Mouse (Mus musculus): Measurements from ENCODE around the gene Zdhhc13.

The Zdhhc13 gene

DNA sequence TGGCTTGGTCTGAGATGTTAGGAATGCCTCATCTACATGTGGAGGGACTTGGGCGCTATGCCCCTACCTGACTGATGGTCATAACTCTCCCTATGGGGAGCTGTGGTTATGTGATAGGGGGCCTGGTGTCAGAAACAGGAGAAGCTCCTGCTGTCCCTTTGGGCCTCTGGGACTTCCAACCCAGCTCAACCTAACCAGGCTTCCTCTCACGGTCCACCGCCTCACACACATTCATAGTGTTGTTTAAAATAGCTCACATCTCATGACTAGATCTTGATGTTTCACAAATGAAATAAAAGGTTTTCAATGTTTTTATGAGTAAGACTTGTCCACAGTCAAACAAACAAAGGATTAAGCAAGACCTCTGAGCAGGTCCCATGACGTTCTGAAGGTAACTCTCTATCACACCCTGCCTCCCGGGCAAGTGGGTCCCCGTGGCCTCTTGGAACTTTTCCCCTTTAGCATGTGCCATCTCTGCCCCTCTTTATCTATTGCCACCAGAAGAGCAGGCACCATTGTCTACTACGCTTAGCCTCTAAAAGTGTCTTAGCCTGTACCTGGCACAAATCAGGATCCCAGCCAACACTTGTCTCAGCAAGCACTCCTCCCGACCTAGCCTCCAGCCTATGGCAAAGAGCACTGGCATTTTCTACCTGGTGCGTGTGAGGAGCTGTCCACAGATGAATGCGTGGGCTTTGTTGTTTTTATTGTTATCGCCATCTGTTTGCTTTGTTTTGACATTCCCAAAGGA lies 3.9 kb upstream of the Zdhhc13 start:
- DNase-seq (ENCODE audit: low spot score), result no peak

DNA sequence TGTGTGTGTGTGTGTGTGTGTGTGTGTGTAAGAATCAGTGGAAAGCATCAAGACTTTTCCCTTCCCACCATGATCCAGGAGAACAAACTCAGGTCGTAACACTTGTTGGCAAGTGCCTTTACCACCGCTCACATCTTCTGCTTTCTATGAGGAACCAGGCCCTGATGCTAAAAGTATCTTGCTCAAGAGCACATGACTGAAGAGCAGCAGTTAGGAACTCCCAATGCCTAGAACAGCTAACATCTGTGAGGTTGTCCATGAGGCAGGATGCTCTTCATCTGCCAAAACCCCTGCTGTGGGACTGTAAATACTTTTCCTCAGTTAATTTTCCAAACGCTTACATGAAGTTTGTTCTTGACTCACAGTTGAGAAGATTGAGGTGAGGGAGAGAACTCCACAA lies 455 bp upstream of the Zdhhc13 start:
- DNase-seq (ENCODE audit: low spot score), result no peak

DNA sequence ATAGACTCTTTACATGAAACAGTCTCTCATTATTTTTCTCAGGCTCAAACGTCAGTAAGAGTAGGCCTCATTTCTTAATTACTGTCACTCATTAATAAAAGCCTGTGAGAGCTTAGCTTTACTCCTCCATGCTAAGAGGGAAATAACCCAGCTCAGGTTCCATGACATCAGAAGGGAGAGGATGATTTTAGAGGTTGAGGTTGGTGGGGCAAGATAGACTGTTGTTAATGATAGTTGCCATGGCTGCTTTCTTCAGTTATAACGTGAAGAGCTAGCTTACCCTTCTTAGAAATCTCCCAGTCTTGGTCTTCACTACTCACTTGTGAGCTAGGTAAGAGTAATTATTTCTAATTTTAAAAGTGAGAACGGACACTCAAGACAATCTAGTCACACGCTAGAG lies 1.3 kb downstream of the Zdhhc13 start:
- DNase-seq (ENCODE audit: low spot score), result no peak

DNA sequence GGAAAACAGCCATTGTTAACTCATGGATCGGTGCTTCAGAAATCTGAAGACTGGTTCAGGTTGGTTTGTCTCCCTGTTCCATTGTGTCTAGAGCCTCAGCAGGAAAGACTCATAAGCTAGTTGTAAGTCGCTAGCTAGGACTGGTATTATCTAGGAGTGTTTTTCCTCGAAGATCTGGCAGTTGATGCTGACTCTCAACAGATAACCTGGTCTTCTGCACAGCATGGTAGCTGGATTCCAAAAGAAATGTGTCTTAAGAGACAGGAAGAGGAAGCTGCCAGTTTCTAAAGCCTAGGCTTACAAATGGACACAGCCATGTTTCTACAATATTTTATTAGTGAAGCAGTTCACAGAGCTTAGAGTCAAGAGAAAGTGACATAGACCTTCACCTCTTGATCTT lies 2.6 kb downstream of the Zdhhc13 start:
- DNase-seq (ENCODE audit: low spot score), result no peak

DNA sequence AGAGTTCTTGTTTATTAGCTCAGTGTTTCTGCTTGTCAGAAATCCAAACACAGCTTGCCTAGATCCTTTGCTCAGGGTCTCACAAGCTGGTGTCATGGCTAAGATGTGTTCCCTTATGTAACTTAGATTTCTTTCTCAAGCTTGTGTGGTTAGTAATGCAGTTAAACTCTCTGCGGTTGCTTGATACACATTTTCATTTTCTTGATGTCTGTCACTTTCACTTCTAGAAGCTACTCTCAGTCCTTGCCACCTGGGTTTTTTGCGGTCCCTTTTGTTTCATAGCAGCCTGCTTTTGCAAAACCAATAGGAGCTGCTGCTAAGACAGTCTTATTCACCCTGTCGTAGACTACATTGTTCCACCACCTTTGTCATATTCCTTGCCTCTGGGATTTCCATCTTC lies 6.3 kb downstream of the Zdhhc13 start:
- DNase-seq (ENCODE audit: low spot score), result no peak

DNA sequence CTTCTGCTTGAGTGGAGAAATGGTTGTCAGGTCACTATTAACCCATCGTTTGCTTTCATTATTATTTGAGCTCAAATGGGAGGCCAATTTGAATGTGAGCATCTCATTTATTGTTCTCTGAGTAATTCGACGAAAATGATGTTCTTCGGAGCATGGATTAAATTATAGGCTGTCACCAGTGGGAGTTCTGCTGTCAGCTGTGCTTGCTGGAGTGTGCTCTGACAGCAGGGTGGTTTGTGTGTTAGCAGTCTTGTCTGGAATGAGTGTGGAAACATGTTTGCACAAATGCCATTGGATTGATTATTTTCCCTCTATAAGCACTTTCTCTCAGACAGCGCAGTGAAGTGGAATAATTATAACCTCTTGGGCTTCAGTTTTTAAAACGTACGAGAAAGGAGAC lies 14.6 kb downstream of the Zdhhc13 start:
- no peak for DNase-seq (ENCODE audit: low spot score)

DNA sequence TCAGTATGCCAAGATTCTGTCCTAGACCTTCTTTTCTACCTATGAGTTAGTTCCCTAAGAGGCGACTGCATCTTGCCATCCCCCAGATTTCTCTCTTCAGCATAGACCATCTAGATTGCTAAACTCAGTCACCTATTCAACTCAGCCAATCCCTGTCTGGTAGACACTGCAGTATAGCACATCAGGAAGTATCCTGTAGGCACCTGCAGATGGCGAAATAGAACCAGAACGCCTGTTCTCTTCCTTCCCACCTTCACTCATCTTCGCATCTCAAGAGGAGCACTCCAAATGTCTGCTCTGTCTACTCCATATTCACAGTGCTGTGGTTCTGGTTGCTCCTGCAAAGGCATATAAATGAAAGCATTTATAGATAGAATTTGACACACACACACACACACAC lies 17.8 kb downstream of the Zdhhc13 start:
- no peak for DNase-seq (ENCODE audit: low spot score)

DNA sequence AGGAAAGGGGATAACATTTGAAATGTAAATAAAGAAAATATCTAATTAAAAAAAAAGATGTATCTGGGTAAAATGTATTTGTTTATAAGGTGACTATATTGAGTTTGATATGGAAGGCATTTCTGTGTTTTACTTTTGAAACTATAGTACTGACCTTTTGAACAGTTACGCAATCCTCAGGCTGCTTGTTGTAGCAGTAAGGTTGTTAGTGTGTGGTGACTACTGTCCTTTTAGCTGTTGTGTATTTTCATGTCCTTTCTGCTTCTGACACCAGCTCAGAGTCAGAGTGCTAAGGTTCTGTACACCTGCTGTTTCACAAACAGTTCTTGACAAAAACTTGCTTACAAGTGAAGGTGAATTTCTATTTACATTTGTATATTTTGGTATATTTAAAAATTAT lies 21.8 kb downstream of the Zdhhc13 start:
- no peak for DNase-seq (ENCODE audit: low spot score)

DNA sequence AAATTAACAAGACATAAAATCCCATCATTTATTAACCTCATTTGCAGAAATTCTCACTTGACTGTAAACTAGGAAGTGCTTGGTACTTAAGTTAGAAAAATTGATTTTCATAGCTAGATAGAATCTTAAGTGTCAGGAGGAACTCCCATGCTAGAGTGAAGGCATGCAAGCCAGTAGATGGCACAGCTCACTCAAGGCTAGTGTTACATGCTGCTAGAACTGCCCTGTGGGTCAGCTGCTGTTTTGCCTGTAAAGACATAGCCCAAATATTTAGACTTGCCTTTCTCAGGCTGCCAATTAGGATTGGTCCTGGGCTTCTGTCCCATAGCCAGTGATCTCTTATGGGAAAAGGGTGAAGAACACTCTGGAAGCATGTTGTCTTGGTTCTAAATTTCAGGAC lies 23.6 kb downstream of the Zdhhc13 start:
- DNase-seq (ENCODE audit: low spot score), result no peak

DNA sequence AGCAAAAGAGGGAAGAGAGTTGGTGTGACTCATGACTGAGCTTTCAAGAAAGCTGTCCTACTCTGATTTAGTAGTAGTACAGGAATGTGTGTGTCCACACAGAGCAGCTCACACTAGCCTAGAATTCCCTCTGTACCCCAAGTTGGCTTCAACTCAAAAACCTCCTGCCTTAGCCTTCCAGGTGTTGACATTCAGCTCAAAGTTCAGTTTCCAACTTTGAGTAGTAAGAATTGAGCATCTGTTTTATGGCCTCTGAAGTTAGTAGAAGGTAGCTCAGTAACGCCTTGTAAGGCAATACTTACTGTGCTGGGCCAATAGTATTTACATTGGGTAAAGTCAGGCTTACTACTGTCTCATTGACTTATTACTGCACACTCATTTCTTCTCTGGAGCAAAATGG lies 24.8 kb downstream of the Zdhhc13 start:
- DNase-seq (ENCODE audit: low spot score), result no peak

DNA sequence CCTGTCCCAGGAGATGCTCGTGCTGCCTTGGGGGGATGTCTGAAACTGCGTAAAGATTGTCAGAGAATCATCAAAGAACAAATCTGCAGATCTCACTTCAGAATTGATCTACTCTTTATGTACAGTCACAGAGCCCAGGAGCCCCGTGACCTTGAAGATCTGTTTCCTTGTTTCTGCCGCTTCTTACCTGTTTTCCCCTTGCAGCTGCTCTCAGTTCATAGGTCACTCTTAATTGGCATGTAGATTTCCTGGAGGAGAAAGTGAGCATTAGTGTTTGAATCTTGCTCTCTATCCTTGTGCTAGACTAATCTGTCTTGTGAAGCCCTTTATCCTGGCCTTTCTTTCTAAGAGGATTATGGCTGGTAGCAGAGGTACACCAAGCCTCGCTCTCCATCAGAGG lies 32.9 kb downstream of the Zdhhc13 start:
- DNase-seq (ENCODE audit: low spot score), result no peak

DNA sequence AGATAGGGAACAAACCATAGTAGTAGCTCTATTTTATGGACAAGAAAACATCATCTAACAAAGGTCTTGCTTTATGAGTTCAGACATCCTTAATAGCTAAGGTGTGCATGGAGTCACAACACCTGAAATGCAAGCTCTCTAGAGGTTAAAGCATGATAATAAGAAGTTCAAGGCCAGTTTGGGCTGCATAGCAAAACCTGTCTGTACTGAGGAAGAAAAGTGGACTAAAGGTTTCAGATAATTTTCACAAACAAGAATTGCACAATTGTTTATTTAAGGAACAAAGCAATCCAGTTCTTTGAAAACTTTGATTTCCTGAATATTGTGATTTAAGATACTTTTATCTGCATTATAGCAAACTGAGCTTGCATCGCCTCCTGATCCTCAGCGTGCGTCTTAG lies 34.8 kb downstream of the Zdhhc13 start:
- DNase-seq (ENCODE audit: low spot score), result no peak

DNA sequence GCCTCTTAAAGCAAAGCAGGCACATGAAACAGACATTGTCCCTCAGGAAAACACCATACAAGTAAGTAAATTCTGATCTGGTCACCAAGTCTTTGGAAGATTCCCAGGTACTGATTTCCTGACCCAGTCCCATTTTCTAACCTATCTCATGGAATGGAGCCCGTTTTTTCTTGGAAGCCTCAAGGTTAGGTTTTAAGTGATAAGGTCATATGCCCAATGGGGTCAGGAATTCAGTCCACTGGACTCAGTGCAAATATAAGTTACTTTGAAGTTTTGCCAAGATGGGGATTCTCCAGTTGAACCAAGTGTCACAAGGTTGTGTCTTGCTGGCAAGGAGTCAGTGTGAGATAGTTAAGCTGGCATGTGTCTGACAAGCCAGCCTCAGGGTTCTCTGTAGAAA lies 35.9 kb downstream of the Zdhhc13 start:
- DNase-seq (ENCODE audit: low spot score), result no peak

DNA sequence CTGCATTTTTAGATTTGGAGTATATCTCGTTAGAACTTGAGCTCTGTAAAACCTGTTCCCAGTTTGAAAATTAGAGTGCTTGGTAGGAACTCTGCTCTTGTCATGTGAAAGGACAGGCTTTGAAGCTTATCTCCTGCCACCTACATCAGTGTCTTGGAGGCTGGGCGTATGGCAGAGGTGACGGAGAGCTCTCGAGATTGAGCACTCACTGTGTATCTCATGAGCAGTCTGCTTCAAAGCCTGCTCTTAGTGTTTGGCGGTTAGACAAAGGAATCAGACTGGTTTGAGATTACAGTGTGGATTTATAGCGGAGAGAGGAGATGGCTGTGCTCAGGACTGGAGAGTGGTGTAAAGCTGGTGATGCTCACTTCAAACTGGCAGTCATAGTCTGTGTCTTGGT lies 36.4 kb downstream of the Zdhhc13 start:
- DNase-seq (ENCODE audit: low spot score), result no peak

DNA sequence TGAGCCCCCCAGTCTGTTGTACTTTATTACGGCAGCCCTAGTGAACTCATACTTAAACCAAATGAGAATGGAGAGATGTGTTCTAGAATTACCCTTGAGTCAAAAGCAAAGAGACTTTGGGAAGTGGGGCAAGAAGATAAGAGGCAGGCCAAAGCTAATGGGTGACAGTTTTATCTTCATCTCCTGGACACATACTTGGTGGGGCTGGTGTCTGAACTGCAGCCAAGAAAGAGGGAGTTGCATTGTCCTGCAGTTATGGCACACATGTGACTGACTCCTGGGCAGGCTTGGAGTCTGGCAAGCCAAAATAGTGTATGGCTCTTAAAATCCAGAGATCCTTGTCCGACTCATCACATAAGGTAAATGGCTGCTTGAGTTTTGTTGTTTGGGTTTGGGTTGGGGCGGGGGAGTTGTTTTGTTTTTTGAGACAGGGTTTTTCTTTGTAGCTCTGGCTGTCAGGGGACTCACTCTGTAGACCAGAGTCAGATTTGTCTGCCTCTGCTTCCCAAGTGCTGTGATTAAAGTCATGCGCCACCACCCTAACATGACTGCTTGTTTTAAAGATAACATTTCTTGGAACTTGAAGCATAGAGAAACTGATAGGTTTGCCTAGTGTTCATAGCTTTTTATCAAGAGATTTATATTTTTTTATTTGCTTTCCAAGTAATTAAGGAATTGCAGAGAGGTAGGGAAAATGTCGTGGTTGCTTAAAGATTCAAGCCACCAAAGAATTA lies 40.5 kb downstream of the Zdhhc13 start:
- no peak for DNase-seq (ENCODE audit: low spot score)

DNA sequence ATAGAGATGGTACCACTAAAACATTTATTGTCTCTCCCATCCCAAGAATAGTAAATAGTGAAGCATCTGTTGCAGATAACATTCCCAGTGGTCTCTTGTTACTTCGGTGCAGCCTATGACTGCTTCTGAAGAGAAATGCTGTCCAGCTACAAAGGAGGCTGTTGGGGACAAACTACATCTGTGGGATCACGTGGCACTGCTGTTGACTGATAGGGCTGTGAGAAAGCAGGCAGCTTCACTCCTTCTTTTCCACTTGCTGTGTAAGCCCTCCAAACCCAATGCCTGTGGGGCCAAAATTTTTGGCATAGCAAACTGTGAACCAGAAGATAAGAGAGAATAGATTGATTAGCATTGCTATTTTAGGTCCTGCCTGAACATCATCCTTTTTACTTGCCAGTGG lies 41.6 kb downstream of the Zdhhc13 start:
- no peak for DNase-seq (ENCODE audit: low spot score)

DNA sequence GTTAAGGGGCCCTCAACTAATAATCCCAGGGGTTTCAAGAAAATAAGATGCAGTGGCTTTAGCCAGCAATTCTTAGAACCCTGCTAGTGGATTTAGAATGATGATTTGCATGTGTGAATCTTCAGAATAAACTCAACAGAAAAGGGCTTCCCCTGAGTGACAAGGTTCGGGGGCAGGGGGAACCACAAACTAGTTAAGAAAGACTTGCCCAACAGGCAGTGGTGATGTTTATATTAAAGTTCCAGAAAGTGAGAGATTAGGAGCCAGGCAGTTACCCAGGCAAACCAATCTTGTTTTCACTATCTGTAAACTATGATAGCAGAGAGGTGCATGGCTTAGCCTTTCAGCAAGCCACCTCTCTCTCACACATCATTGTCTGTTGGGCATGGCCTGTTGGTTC lies 43.9 kb downstream of the Zdhhc13 start:
- DNase-seq (ENCODE audit: low spot score), result no peak

DNA sequence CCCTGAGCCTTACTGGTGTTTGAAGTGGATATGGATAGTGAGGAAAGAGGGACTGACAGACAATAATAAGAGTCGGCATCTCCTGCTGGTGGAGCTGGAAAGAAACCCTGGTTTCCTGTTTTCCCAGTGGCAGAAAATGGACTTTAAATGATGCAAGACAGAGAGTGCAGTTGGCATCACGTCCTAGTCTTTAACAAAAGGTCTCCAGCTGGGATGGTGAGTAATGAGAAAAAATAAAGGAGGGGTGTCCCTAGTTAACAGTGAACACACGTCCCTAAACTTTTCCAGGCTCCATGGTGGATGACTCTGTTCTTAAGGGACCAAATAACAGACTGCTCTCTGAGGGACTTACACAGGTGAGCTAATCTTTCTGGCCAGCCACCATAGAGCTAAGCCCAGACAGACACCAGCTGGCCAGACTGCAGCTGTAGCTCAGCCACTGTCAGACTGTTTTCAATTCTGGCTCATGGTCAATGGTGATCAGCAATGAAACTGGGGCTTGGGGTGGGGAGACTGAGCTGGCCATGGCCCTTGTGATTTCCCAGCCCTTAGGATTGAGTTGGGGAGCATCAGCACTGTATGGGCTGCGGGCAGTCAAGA lies 45.7 kb downstream of the Zdhhc13 start:
- DNase-seq (ENCODE audit: low spot score), result no peak

DNA sequence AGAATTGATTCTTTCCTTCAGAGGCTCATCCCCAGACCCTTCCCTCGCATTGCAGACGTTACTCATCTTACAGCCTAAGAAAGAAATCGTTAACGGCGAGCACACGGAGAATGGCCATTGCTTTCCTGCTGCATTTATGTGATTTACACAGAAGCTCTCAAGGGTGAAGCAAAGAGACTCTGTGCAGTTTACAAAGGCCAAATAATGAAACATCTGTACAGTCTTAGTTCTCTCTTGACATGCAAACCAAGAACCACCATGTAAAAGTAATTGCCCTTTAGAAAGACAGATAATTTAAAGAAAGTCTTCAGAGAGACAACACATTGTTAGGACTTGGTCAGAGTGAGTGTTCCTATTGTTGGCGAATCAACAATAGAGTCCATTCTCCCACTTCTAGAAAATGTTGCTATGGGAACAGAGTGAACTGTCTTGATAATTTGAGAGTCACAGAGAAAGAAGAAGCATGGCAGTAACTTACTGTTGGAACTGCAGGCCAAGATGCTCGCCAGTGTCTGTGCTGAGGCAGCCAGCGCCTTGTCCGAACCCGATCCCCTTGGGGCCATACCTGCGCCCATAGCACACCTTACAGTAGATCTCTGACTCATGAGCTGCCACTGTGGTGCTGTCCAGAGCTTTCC lies 46.3 kb downstream of the Zdhhc13 start:
- no peak for DNase-seq (ENCODE audit: low spot score)

DNA sequence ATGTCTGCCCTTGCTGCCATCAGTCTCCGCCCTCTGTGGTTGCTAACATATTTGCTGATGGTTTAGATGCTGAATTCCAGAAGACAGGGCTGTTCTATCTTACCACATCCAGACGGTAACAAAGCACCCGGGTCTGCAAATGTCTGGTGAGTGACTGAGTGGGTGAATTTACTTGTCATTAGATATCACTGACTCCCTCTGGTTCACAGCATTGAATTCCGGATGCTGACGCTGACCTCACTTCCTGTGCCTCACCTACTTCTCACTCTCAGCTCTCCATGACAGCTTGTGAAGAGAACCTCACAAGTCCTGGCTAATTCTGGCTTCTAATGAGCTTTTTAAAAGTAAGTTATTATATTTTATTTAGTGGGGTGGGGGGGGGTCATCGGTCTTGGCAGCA lies 48.1 kb downstream of the Zdhhc13 start:
- DNase-seq (ENCODE audit: low spot score), result no peak

DNA sequence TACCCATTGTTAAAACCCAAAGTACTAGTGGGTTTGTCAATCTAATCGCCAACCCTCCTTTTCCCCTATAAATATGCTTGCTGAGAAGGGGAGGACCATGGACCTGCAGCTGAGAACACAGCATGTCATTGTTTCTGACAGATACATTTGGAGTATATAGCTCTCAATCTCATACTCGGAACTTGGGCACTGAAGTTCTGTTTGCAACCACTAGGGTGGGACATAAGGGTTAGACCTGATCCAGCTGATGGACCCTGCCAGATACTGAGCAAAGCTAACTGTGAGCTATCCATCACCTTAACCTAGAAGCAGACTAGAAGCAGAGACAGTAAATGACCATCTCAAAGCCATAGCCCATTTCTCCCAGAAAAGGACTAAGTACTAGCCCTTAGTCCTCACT lies 49.6 kb downstream of the Zdhhc13 start:
- no peak for DNase-seq (ENCODE audit: low spot score)

DNA sequence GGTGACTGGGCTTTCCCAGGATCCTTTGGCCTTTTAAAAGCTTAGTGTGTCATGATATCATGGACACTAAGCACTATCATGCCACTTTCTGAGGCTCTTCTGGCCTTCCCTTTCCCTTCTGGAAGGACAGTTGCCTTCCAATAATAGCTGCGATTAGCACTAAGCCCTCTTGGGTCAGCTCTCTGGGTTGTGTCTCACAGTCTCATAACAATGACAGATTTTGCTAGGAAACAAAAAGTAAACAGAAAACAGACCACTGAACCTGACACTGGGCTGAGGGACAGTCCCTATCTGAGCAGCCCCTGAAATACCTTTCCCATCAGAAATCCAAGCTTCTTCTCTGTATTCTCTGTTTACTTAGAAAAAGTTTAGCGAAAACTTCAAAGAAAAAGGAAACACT lies 51.7 kb downstream of the Zdhhc13 start:
- DNase-seq (ENCODE audit: low spot score), result no peak

DNA sequence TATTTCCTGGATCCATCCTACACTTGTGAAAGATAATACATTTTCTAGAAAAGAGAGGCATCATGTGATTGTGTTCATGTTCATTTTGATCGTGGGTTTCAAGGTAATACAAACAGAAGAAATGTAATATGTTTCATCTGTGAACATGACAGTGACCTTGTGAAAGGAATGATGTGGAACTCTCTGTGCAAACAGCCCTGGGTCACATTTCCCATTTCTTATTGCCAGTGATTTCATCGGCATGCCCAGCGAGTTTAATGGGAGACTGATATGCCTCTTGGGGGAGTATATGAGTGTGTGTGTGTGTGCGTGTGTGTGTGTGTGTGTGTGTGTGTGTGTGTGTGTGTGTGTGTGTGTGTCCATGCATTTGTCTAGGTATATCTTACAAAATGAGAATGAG lies 52.7 kb downstream of the Zdhhc13 start:
- no peak for DNase-seq (ENCODE audit: low spot score)
